Mouse (Mus musculus): Measurements from ENCODE around the gene Cog6. TPM values are rescaled to one million over a fixed set of nuclear protein-coding genes. Genes with fewer than 3 reads are reported as not detected.

The Cog6 gene
- total RNA-seq, 2 experiments from 2014 or later: 36.2 to 36.7 TPM

- DNase-seq: no peak
Measured at GRCm38 (mm10) chr3:52962391-52962790, 54.6 kb downstream of the Cog6 start.

GRCm38 (mm10) chr3:52961661-52962060 lies 55.4 kb downstream of the Cog6 start:
- DNase-seq: no peak

GRCm38 (mm10) chr3:52960951-52961350 lies 56.1 kb downstream of the Cog6 start:
- DNase-seq: no peak

GRCm38 (mm10) chr3:52958444-52959120 lies 58.5 kb downstream of the Cog6 start:
- DNase-seq: no peak

- no peak for DNase-seq
Measured at GRCm38 (mm10) chr3:52957861-52958260, 59.2 kb downstream of the Cog6 start.

GRCm38 (mm10) chr3:52956236-52956635 lies 60.8 kb downstream of the Cog6 start:
- no peak for DNase-seq

- DNase-seq: peak; percentile 30 to 65
Measured at GRCm38 (mm10) chr3:52955481-52956019, 61.5 kb downstream of the Cog6 start.

- peak in 1 of 2 experiments; percentile 46 for DNase-seq
Measured at GRCm38 (mm10) chr3:52954656-52955055, 62.4 kb downstream of the Cog6 start.

- no peak for DNase-seq
Measured at GRCm38 (mm10) chr3:52953831-52954230, 63.2 kb downstream of the Cog6 start.

- no peak for DNase-seq
Measured at GRCm38 (mm10) chr3:52948824-52949223, 68.2 kb downstream of the Cog6 start.

GRCm38 (mm10) chr3:52947444-52947843 lies 69.6 kb downstream of the Cog6 start:
- peak in 1 of 2 experiments; percentile 11 for DNase-seq

GRCm38 (mm10) chr3:52940832-52941468 lies 76.1 kb downstream of the Cog6 start:
- peak; percentile 68 to 76 for DNase-seq

GRCm38 (mm10) chr3:52938398-52938797 lies 78.6 kb downstream of the Cog6 start:
- DNase-seq: peak; percentile 49 to 56

- DNase-seq: no peak
Measured at GRCm38 (mm10) chr3:52937739-52938306, 79.2 kb downstream of the Cog6 start.

GRCm38 (mm10) chr3:52931956-52932355 lies 85.1 kb downstream of the Cog6 start:
- DNase-seq: no peak

Other genes with a start within 250 kb of the Cog6 start
- 10 to 100 TPM; 24.2 to 38.2 TPM for gene Lhfp, start 24.3 kb upstream of the Cog6 start, total RNA-seq (2021)